Mouse (Mus musculus) left cerebral cortex, adult 11 months (tissue): ENCODE data around the gene Adh7.

Experiments used
- DNase-seq: peaks from one replicate; pipeline ENCODE4 v3.0.0; 2022; ENCODE audit warnings: low spot score

Gene Adh7

GRCm38 (mm10) chr3:138224363-138224954, 6.9 kb downstream of the Adh7 start:
- no peak for DNase-seq

GRCm38 (mm10) chr3:138225331-138225730, 7.8 kb downstream of the Adh7 start:
- no peak for DNase-seq

DNA sequence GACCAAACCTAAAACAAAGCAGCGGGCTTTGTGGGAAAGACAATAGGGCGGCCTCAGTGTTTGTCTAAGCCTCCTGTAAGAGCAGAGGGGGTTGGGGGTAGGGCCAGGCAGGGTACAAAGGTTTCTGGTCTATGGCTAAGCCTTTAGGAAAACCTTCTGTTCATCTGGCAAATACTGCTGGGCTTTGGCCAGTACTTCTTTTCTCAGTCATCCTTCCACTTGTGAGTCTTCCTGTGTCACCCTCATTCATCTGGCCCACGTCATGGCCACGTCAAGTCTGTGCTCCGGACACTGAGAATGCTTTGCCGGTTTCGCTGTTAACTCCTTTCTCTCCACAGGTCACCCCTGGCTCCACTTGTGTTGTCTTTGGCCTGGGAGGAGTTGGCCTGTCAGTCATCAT, 8.3 kb downstream of the Adh7 start:
- DNase-seq: no peak

GRCm38 (mm10) chr3:138226476-138226875, 8.9 kb downstream of the Adh7 start:
- no peak for DNase-seq

DNA sequence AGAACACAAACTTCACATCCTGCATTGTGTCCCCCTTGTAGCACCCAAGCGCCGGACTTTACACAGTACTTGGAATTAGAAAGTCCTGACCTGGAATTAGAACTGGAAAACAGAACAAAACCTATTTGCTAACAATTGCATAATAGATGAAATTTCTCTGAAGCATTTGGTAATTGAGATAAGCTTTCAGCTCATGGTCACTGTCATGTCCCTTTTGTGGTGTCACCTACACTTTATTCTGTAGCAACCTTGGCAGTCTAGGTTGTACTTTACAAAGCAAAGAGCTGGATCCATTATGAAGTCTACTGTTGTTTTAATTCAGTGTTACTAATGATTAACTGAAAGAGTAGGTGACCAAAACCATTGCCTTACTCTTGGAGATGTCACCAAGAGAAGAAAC, 9.5 kb downstream of the Adh7 start:
- no peak for DNase-seq

DNA sequence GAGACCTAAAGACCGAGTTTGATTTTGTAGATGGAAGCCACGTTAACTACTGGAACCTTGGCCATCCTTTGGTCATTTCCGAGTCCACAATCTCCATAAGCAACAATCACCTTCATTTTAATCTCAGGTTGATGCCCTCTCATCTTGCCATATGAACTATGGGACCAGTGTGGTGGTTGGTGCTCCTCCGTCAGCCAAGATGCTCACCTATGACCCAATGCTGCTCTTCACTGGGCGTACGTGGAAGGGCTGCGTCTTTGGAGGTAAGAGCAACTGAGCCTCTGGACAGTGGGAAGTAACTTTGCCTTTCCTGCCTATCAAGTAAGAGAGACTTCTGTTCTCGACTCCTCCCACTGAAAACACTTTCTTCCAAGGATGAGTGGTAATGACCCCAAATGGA, 10.2 kb downstream of the Adh7 start:
- DNase-seq: no peak

- DNase-seq: no peak
Observed at GRCm38 (mm10) chr3:138229448-138229847, 11.9 kb downstream of the Adh7 start.

- no peak for DNase-seq
Observed at GRCm38 (mm10) chr3:138230266-138230665, 12.7 kb downstream of the Adh7 start.

DNA sequence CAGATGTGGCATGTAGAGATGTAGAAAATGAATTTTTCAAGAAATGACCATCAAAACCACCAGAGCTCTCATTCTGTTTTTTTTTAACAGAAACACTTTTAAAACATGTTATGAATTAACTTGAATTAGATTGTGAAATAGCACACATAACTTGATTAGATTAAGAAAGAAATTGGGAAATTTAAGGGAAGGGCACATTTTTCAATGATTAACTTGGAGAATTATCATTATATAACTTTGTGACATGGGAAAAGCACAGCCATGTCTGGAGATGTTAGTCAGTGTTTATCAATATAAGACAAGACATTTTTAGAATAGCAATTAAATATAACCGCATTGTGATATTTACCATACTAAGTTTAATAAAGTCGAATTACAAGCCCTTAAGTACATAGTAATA, 14.0 kb downstream of the Adh7 start:
- no peak for DNase-seq

GRCm38 (mm10) chr3:138236546-138237163, 19.1 kb downstream of the Adh7 start:
- no peak for DNase-seq

GRCm38 (mm10) chr3:138238046-138238445, 20.5 kb downstream of the Adh7 start:
- DNase-seq: no peak

DNA sequence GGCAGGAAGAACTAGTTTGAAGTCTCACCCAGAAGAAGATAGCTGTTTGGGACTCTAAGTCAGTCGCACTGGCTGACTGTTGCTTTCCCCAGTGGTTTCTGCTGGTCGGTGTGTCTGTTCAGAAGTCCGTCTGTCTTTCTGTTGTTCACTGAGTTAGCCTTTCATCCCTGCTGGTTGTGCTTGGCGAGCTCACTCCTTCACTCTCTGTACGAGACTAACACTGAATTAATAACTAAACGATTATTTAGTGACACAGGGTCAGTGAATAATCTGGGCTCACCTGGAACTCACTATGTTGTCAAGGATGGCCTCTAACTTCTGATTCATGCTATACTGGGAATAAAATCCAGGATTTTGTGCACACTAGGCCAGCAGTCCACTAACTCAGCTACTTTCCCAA, 21.9 kb downstream of the Adh7 start:
- no peak for DNase-seq

GRCm38 (mm10) chr3:138240411-138240810, 22.9 kb downstream of the Adh7 start:
- DNase-seq: no peak

DNA sequence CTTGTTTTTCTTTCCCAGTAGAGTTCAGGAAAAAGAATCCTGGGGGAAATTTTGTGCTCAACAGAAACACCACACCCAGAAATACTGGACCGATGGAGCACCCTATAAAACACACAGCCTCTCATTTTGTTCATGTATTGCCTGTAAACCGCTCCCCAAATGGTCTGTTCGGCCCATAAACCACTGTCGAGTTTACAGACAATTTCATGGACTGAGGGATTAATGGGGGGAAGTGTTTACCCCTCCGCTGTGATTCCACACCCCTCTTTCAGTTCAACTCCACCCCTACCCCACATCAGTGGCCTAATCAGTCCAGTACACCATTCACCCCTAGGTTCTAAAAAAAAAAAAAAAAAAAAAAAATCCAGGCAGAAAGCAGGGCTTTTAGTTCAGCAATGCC, 23.4 kb downstream of the Adh7 start:
- DNase-seq: no peak

GRCm38 (mm10) chr3:138241371-138241770, 23.8 kb downstream of the Adh7 start:
- no peak for DNase-seq

GRCm38 (mm10) chr3:138242021-138242726, 24.6 kb downstream of the Adh7 start:
- no peak for DNase-seq

DNA sequence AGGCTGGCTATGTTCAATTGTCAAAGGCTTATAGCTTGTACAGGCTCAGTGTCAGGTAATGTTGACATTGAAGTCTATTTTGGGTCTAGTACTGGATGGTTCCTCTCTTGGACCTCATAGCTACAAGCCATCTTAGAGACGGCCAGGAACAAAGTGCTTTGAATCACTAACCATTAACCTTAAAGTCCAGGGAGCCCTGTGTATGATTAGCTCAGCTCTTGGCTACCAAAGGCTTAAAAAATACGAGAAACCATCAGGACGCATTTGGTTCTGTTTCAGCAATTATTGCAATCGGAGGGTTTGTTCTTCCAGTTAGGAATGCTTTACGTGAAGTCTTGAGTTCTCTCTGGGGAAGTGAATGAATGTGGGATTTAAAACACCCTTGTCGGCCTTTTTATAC, 25.4 kb downstream of the Adh7 start:
- no peak for DNase-seq

- DNase-seq: no peak
Observed at GRCm38 (mm10) chr3:138244338-138244874, 26.8 kb downstream of the Adh7 start.

- no peak for DNase-seq
Observed at GRCm38 (mm10) chr3:138246511-138247020, 29.0 kb downstream of the Adh7 start.

- no peak for DNase-seq
Observed at GRCm38 (mm10) chr3:138247241-138247640, 29.7 kb downstream of the Adh7 start.

DNA sequence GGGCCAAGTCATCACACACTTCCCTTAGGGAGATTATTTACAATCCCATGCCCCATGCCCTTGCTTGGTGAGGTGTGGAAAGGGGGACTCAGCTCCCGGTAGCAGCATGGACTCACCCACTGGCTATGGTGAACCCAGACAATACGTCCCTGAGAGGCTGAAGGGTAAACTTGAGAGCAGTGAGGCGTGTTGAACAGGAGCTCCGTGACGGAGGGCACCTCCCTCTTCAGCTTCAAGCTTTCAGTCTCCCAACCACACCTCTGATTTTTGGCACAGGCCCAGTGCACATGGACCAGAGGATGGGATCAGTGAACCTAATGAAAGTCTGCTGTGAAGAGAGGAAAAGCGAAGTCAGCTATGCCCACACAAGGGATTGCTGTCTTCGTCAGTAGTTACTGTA, 30.5 kb downstream of the Adh7 start:
- DNase-seq: no peak

DNA sequence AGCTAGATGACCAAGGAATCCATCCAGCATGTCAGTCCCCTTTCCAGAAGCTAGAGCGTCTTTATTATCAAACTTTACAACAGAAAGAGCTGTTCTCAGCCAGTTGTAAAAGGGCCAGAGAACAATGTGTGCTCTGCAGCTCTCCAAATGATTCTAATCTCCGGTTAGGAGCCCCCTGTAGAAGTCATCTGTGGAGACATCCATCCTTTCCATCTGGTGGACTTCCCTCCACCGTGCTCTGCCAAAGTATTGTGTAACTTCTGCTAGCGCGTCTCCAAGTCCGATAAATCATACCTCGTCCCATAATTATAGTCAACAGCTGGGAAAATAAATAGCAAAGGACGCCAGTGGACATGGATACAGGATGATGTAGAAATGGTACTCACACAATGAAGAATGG, 31.2 kb downstream of the Adh7 start:
- no peak for DNase-seq

DNA sequence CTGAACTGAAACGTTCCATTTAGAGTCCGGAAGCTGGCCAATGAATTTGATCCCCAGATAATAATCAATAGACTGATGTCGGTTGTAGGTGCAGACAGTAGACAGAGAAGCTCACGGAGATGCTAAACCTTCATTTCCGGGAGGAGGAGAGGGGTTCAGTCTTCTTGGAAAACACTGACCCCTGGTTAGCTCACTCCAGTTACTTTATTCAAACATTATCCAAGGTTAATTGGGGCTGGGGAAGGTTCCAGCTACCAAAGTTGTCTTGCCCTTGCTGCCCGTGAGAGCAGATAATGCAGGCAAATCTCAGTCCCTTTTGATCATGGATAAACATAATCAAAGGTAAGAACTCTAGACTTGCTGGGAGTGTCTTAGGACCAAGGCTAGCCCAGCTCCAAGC, 33.6 kb downstream of the Adh7 start:
- DNase-seq: no peak
